Mouse (Mus musculus) ovary, postnatal 10 days (tissue): Measurements from ENCODE around the gene Xdh.
"Not testable (repeated sequence)": the region's sequence is repeated elsewhere in the genome, so short reads cannot be mapped to it uniquely, and the experiment has no call there.

Experiments
- DNase-seq: peaks from one replicate; pipeline ENCODE4 v3.0.0; 2022; ENCODE audit warnings: low spot score

Xdh gene

GRCm38 (mm10) chr17:73881295-73881694, 68.7 kb downstream of the Xdh start:
- DNase-seq: no peak

GRCm38 (mm10) chr17:73880286-73880685, 69.7 kb downstream of the Xdh start:
- DNase-seq: no peak

GRCm38 (mm10) chr17:73879262-73879916, 70.6 kb downstream of the Xdh start:
- DNase-seq: no peak

GRCm38 (mm10) chr17:73875674-73876073, 74.3 kb downstream of the Xdh start:
- no peak for DNase-seq

- no peak for DNase-seq
These were observed 74.7 kb downstream of the Xdh start for GRCm38 (mm10) chr17:73875268-73875667.

- no peak for DNase-seq
These were observed 78.9 kb downstream of the Xdh start for GRCm38 (mm10) chr17:73870956-73871605.

GRCm38 (mm10) chr17:73869008-73869685, 80.8 kb downstream of the Xdh start:
- DNase-seq: no peak

GRCm38 (mm10) chr17:73853717-73854116, 96.3 kb downstream of the Xdh start:
- no peak for DNase-seq

- no peak for DNase-seq
These were observed 97.0 kb downstream of the Xdh start for GRCm38 (mm10) chr17:73853041-73853440.

- no peak for DNase-seq
These were observed 102.6 kb downstream of the Xdh start for GRCm38 (mm10) chr17:73847399-73847798.

GRCm38 (mm10) chr17:73845632-73846031, 104.4 kb downstream of the Xdh start:
- no peak for DNase-seq

GRCm38 (mm10) chr17:73842963-73843362, 107.0 kb downstream of the Xdh start:
- no peak for DNase-seq

GRCm38 (mm10) chr17:73839876-73840275, 110.1 kb downstream of the Xdh start:
- DNase-seq: not testable (repeated sequence)

GRCm38 (mm10) chr17:73839086-73839835, 110.7 kb downstream of the Xdh start:
- no peak for DNase-seq

- no peak for DNase-seq
These were observed 112.8 kb downstream of the Xdh start for GRCm38 (mm10) chr17:73837244-73837643.

GRCm38 (mm10) chr17:73836601-73837000, 113.4 kb downstream of the Xdh start:
- no peak for DNase-seq
